Mouse (Mus musculus): Measurements from ENCODE around the gene Bcl2a1b. TPM values are rescaled to one million over a fixed set of nuclear protein-coding genes. Genes with fewer than 3 reads are reported as not detected.

The Bcl2a1b gene
- polyA plus RNA-seq, 1 experiment from 2014 or later, result 2.1 TPM

DNA sequence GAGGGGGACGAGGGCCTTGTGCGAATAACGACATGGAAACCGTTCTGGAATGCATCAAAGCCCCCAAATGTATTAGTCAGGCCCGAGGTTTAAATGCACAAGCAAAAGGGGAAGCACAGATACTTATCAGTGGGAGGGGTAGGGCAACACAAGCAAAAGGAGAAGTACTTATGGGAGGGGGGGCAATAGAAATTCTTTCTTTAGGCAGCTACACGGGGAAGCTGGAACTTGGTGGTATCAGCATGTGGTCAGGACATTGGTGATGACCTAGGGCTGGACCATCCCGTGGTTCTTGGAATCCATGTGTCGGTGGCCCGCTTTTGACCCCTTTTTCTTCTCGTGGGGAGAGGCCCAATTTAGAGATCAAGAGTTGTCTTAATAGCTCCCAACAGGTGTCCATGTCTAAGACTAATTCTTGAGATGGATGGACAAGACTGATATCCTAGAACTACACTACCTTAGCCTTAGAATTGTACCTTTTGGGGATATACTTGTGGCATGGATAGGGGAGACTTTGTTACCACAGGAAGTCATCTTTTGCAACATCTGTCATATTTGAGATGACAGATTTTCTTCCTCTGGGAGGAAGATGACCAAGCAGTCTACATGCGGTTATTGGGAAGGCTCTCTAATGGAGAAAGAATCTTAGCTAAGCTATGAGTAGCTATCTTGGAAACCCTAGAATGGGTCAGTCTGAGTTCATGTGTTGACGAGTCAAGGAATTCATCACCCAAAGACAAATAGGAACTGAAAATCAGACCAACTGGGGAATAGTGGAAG lies 57.7 kb downstream of the Bcl2a1b start:
- Histone ChIP-seq H3K4me2 (ENCODE audit: low read length) (no peak overlapping the region), H3K9me3 (replicated peaks; ENCODE audit: low read length) (no peaks in the 10 kb centered on the region), H3K27me3 (ENCODE audit: insufficient read depth, low read length) (no peaks in the 10 kb centered on the region), H3K4me1 (replicated peaks; ENCODE audit: insufficient read depth, low read length) (no peaks in the 10 kb centered on the region), H3K36me3 (ENCODE audit: insufficient read depth, low read length) (no peaks in the 10 kb centered on the region), H3K27ac (no peak overlapping the region), H3K9ac (ENCODE audit: low read depth, low read length) (no peak overlapping the region), H3K4me3 (replicated peaks; ENCODE audit: low read depth, low read length) (no peak overlapping the region)
- DNase-seq (ENCODE audit: low spot score) (no peak), ATAC-seq (replicated peaks; ENCODE audit: low FRiP score, low read depth) (no peak)
- 86% methylated on average over 12 of the region's 12 CpGs for WGBS
- TF ChIP-seq CTCF (IDR thresholded peaks at IDR 0.05; ENCODE audit: low read depth), result no peak

Other genes with a start within 250 kb of the Bcl2a1b start
- 0.37 and 0.50 TPM in 2 replicates for gene Bcl2a1a, start 242.3 kb upstream of the Bcl2a1b start, polyA plus RNA-seq (2015; fragmentation: Nextera tagmentation; extraction: Ambion mirVana)
- not detected in 2 replicates for gene Trim43b, start 106.4 kb upstream of the Bcl2a1b start, polyA plus RNA-seq (2015; fragmentation: Nextera tagmentation; extraction: Ambion mirVana)
- gene Gm29094, start 170 bp downstream of the Bcl2a1b start, polyA plus RNA-seq (2015; fragmentation: Nextera tagmentation; extraction: Ambion mirVana), result 1.3 and 1.5 TPM in 2 replicates
- gene Mthfs, start 11.5 kb downstream of the Bcl2a1b start, polyA plus RNA-seq (2015; fragmentation: Nextera tagmentation; extraction: Ambion mirVana), result 44.3 and 50.1 TPM in 2 replicates

All from kidney, postnatal 0 days (tissue).